Mouse (Mus musculus): ENCODE measurements around the gene Cxcl1. TPM values are rescaled to one million over a fixed set of nuclear protein-coding genes. Genes with fewer than 3 reads are reported as not detected.

The Cxcl1 gene
- polyA plus RNA-seq (2012; fragmentation: generic; extraction: Trizol) = 10 to 100 TPM in 1 of 2 experiments, under 1 TPM in 1; 0.75 to 30.1 TPM

DNA sequence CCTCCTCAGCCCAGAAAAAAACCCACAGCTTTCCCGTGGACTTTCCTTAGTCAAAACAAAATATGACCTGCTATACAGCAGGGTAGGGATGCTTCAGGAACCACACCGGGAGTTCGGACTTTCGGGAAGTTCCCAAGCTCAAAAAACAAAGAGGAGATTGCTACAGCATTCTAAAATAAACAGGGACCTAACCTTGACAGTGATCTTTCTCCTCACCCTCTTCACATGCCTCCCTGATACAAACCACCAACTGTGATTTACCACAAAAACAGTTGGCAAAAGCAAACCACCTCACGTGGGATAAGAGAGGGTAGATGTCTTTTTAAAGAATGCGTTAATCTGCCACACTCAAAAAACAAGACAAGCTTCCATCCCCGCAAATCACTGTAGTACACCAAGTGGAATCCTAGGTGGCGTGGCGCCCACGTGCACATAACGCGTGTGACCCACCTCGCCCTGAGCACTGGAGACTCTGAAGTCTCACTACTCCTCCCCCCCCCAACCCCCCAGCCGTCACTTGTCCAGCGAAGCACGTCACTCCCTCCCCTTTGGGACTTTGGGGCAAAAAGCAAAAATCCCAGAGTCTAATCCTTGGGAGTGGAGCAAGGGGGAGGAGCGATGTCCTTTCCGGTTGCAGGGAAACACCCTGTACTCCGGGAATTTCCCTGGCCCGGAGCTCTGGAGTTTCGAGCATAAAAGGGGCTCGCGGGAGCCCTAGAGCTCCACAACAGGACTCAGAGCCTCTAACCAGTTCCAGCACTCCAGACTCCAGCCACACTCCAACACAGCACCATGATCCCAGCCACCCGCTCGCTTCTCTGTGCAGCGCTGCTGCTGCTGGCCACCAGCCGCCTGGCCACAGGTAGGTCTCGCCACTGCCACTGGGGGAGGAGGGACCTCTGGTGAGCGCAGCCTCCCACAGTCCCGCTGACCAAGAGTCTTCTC, at the start of gene Cxcl1:
Gene Cxcl1, plus strand, starts transcription at position 723 of the 945 bp plus-strand sequence.

DNA sequence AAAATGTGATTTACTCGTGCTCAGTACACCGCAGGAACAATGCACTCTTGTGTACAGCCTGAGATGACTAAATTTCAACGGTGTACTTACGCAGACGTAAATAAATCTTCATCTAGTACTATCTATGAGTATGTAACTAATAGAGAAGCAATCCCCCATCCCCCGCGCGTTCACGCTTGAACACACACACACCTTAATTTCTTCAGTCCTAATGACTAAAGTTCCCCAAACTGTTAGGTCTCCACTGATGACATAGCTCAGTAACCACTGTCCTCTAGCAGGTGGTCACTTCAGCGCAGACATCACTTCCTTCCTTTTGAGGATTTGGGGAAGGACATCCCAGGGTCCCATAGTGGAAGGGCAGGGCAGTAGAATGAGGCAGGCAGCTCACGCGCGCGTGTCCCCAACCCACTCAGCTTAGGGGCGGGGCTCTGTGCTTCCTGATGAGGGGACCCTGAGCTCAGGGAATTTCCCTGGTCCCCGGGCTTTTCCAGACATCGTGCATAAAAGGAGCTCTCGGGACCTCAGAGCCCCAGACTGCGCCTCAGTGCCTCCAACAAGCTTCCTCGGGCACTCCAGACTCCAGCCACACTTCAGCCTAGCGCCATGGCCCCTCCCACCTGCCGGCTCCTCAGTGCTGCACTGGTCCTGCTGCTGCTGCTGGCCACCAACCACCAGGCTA, 12.4 kb downstream of the Cxcl1 start, which contains the start of gene Cxcl2:
Gene Cxcl2, plus strand, starts transcription at position 533 of the 682 bp plus-strand sequence.

DNA sequence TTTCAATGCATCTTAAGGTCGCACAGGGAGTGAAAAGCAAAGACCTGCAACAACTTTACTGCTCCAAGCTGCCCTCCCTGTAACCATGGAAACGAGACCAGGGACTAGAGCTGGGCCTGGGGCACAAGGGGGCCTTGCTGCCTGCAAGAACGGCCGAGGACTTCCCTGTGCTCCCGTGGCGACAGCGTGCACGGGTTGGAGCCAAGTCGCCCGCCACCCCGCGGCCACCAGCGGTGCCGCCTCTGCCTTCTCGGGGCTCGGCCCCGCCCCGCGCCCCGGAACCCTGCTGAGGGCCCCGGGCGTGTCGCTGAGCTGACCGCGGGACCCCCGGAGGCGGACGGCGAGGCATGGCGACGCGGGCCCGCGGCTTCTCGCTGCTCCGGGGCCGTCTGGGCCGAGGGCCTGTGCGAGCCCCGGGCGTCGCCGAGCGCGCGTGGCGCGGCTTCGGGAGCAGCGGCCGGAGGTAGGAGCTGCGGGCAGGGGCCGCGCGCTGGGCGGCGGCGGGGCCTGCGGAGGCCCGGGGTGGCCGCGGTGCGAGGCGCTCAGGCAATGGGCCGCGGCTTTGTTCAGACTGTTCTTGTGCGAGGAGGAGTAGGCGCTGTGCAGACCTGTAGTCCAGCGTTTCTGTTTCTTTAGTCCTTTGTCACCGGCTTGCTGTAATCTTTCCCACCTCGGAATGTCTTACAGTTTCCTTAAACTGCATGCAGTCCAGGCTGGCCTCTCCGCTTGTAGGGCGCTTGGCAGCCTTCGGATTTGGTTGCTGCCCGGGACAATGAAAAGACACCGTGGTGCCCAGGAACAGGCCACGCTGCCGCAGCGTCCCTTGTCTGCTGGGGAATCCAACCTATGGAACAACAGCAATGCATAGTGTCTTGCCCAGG, 40.2 kb downstream of the Cxcl1 start, which contains the start of gene Mthfd2l:
Gene Mthfd2l, plus strand, starts transcription at position 147 of the 881 bp plus-strand sequence.

Other genes with a start within 250 kb of the Cxcl1 start
- gene Cxcl5, start 131.9 kb upstream of the Cxcl1 start, polyA plus RNA-seq (2012; fragmentation: generic; extraction: Trizol) = 10 to 100 TPM in 1 of 2 experiments, under 1 TPM in 1; 0.48 to 20.8 TPM
- under 1 TPM; 0.05 to 0.50 TPM for gene Ppbp, start 122.7 kb upstream of the Cxcl1 start, polyA plus RNA-seq (2012; fragmentation: generic; extraction: Trizol)
- gene Pf4, start 118.8 kb upstream of the Cxcl1 start, polyA plus RNA-seq (2012; fragmentation: generic; extraction: Trizol) = under 1 TPM in 1 of 2 experiments, not detected in 1; 0.99 TPM
- not detected for gene Cxcl3, start 105.1 kb upstream of the Cxcl1 start, polyA plus RNA-seq (2012; fragmentation: generic; extraction: Trizol)
- gene Cxcl15, start 96.7 kb upstream of the Cxcl1 start, polyA plus RNA-seq (2012; fragmentation: generic; extraction: Trizol) = under 1 TPM in 1 of 2 experiments, not detected in 1; 0.37 TPM
- gene Cxcl2, start 12.6 kb downstream of the Cxcl1 start, polyA plus RNA-seq (2012; fragmentation: generic; extraction: Trizol) = not detected
- 10 to 100 TPM; 12.9 to 41.7 TPM for gene Mthfd2l, start 39.9 kb downstream of the Cxcl1 start, polyA plus RNA-seq (2012; fragmentation: generic; extraction: Trizol)
- under 1 TPM in 1 of 2 experiments, not detected in 1; 0.08 TPM for gene Epgn, start 136.2 kb downstream of the Cxcl1 start, polyA plus RNA-seq (2012; fragmentation: generic; extraction: Trizol)
- gene Ereg, start 183.4 kb downstream of the Cxcl1 start, polyA plus RNA-seq (2012; fragmentation: generic; extraction: Trizol) = under 1 TPM; 0.28 to 0.67 TPM
- gene Areg, start 248.4 kb downstream of the Cxcl1 start, polyA plus RNA-seq (2012; fragmentation: generic; extraction: Trizol) = 1 to 10 TPM in 1 of 2 experiments, under 1 TPM in 1; 0.31 to 5.2 TPM